Mouse (Mus musculus) hematopoietic stem cell, adult 5-6 weeks (primary cell): ENCODE results near the gene Prss44. TPM values are rescaled to one million over a fixed set of nuclear protein-coding genes. Genes with fewer than 3 reads are reported as not detected.
"Not testable (repeated sequence)": the region's sequence is repeated elsewhere in the genome, so short reads cannot be mapped to it uniquely, and the experiment has no call there.

Experiments used
- ATAC-seq, 2 experiments: fragments of 125-278 bp in 1 of 2; replicated peaks in 1 of 2; 2 replicates each; pipeline ENCODE4 v1.8.0; 2016 to 2017; ENCODE audit warnings: inconsistent platforms in 2 of 2, mild to moderate bottlenecking in 2 of 2, moderate number of reproducible peaks in 2 of 2, low read depth in 1 of 2, moderate TSS enrichment in 1 of 2; ENCODE audit not compliant: low FRiP score in 2 of 2, poor library complexity in 2 of 2, severe bottlenecking in 2 of 2, insufficient read depth in 1 of 2, low TSS enrichment in 1 of 2
- total RNA-seq: library from RNA; stranded (forward); fragments of 172-1452, 232-1000 nt; gene quantifications from 2 replicates; pipeline ENCODE4 v1.2.3, GENCODE M21; 2017

Prss44 gene
- total RNA-seq, 1 experiment from 2014 or later, result not detected

- ATAC-seq, result not testable (repeated sequence)
Measured at GRCm38 (mm10) chr9:110820546-110820945, 6.8 kb downstream of the Prss44 start.

GRCm38 (mm10) chr9:110821436-110821835 is 7.6 kb downstream of the Prss44 start:
- no peak for ATAC-seq

- no peak for ATAC-seq
Measured at GRCm38 (mm10) chr9:110825426-110825825, 11.6 kb downstream of the Prss44 start.

GRCm38 (mm10) chr9:110825832-110826231 is 12.0 kb downstream of the Prss44 start:
- ATAC-seq, result peak; percentile 76 to 82

GRCm38 (mm10) chr9:110826390-110826789 is 12.6 kb downstream of the Prss44 start, which contains the start of gene Prss43:
Prss43 (plus strand) TSS chr9:110826690.
- no peak for ATAC-seq

GRCm38 (mm10) chr9:110833021-110833420 is 19.2 kb downstream of the Prss44 start:
- ATAC-seq, result no peak

- ATAC-seq, result no peak
Measured at GRCm38 (mm10) chr9:110834411-110834810, 20.6 kb downstream of the Prss44 start, which contains the start of gene Prss45. Prss45 (plus strand) TSS chr9:110834588.

GRCm38 (mm10) chr9:110834961-110835360 is 21.2 kb downstream of the Prss44 start:
- ATAC-seq, result no peak

GRCm38 (mm10) chr9:110836112-110836511 is 22.3 kb downstream of the Prss44 start:
- no peak for ATAC-seq

GRCm38 (mm10) chr9:110840905-110841304 is 27.1 kb downstream of the Prss44 start:
- ATAC-seq, result no peak

- peak; percentile 56 to 71; a peak in 3 of 4 replicates for ATAC-seq
Measured at GRCm38 (mm10) chr9:110841438-110841837, 27.6 kb downstream of the Prss44 start.

- ATAC-seq, result no peak
Measured at GRCm38 (mm10) chr9:110844206-110844605, 30.4 kb downstream of the Prss44 start, which contains the start of gene Prss46. Prss46 (plus strand) TSS chr9:110844506.

GRCm38 (mm10) chr9:110849162-110849561 is 35.4 kb downstream of the Prss44 start:
- no peak for ATAC-seq

- no peak for ATAC-seq
Measured at GRCm38 (mm10) chr9:110855903-110856302, 42.1 kb downstream of the Prss44 start.

GRCm38 (mm10) chr9:110856920-110857319 is 43.1 kb downstream of the Prss44 start:
- ATAC-seq, result peak; percentile 37 to 74; a peak in 3 of 4 replicates

GRCm38 (mm10) chr9:110857781-110858472 is 44.1 kb downstream of the Prss44 start, which contains the start of gene Prss50:
Prss50 (plus strand) TSS chr9:110857967.
- peak in 1 of 2 experiments; percentile 42; a peak in 2 of 4 replicates for ATAC-seq

GRCm38 (mm10) chr9:110858523-110858922 is 44.7 kb downstream of the Prss44 start:
- ATAC-seq, result no peak

GRCm38 (mm10) chr9:110858967-110859596 is 45.3 kb downstream of the Prss44 start:
- ATAC-seq, result peak; percentile 31 to 37; a peak in 1 of 4 replicates
